Mouse (Mus musculus) forebrain, postnatal 0 days (tissue): Measurements from ENCODE around the gene Irf2bp1. TPM values are rescaled to one million over a fixed set of nuclear protein-coding genes. Genes with fewer than 3 reads are reported as not detected.

Experiments used
- ATAC-seq: fragments of 200-750 bp; cut with Nextera tagmentation; 2 replicates; pipeline ENCODE4 v1.8.0; 2017; ENCODE audit warnings: mild to moderate bottlenecking, moderate library complexity
- DNase-seq: peaks from one replicate; pipeline ENCODE4 v3.0.0-alpha.2; 2015
- H3K27ac ChIP-seq: fragments of 300-500 bp; sonication (generic); 2 replicates; pipeline ENCODE4 v1.5.1; 2014; ENCODE audit warnings: low read depth, mild to moderate bottlenecking, antibody characterized with exemption, low read length, moderate library complexity, mixed read lengths
- H3K27me3 ChIP-seq: fragments of 300-500 bp; sonication (generic); 2 replicates; pipeline ENCODE4 v1.6.1; 2014; ENCODE audit warnings: mild to moderate bottlenecking, low read length, mixed read lengths; ENCODE audit not compliant: insufficient read depth
- H3K36me3 ChIP-seq: fragments of 300-500 bp; sonication (generic); 2 replicates; pipeline ENCODE4 v1.6.1; 2014; ENCODE audit warnings: mild to moderate bottlenecking, moderate library complexity; ENCODE audit not compliant: insufficient read depth
- H3K4me1 ChIP-seq: fragments of 300-500 bp; sonication (generic); 2 replicates; pipeline ENCODE4 v1.6.1; 2014; ENCODE audit warnings: antibody characterized with exemption; ENCODE audit not compliant: insufficient read depth
- H3K4me2 ChIP-seq: fragments of 300-500 bp; sonication (generic); 2 replicates; pipeline ENCODE4 v1.6.1; 2014; ENCODE audit warnings: low read depth, mild to moderate bottlenecking, moderate library complexity
- H3K4me3 ChIP-seq: fragments of 300-500 bp; sonication (generic); 2 replicates; pipeline ENCODE4 v1.5.1; 2014; ENCODE audit warnings: low read depth, low read length, mixed read lengths
- H3K9ac ChIP-seq: fragments of 300-500 bp; sonication (generic); 2 replicates; pipeline ENCODE4 v1.6.1; 2014; ENCODE audit warnings: mild to moderate bottlenecking
- H3K9me3 ChIP-seq: fragments of 300-500 bp; sonication (generic); 2 replicates; pipeline ENCODE4 v1.6.1; 2016; ENCODE audit warnings: low read length
- CTCF ChIP-seq: sonication (generic); IDR thresholded peaks from 2 replicates; pipeline ENCODE4 v1.5.1; 2016; ENCODE audit warnings: antibody characterized with exemption, control low read depth, low read depth
- WGBS: fragments of 180-500 bp; shearing (Covaris S2); extraction: QIAGEN DNeasy Blood & Tissue Kit; methylation state at CpG from one replicate; pipeline ENCODE4 v1.1.7; 2014; 5-methylcytosine and 5-hydroxymethylcytosine counted together
- polyA plus RNA-seq: library from polyadenylated mRNA; unstranded; fragments of >200 nt; fragmentation: Nextera tagmentation; extraction: Ambion mirVana; gene quantifications from 2 replicates; pipeline ENCODE4 v1.2.1, GENCODE M21; 2015
- total RNA-seq: library from RNA; depleted of rRNA; stranded (reverse); fragments of >200 nt; gene quantifications from 2 replicates; pipeline ENCODE4 v1.2.3, GENCODE M21; 2014; rRNA removed

Gene Irf2bp1
- 101 and 129 TPM in 2 replicates for total RNA-seq
- 27.0 and 27.2 TPM in 2 replicates for polyA plus RNA-seq

GRCm38 (mm10) chr7:19003902-19004630 lies at the start of gene Irf2bp1:
Irf2bp1 (plus strand) TSS chr7:19004044.
- peaks cover 17% of the 10 kb centered on the region for H3K36me3 ChIP-seq
- no peaks in the 10 kb centered on the region for H3K27me3 ChIP-seq
- H3K9me3 ChIP-seq = no peaks in the 10 kb centered on the region
- no peak for TF ChIP-seq CTCF
- H3K4me1 ChIP-seq = peaks cover 20% of the 10 kb centered on the region
- peak; percentile 80 for ATAC-seq
- DNase-seq = peak; percentile 96
- H3K4me2 ChIP-seq = peak within 1 kb of the TSS; percentile 95
- H3K9ac ChIP-seq = peak within 1 kb of the TSS; percentile 80
- WGBS = 1% methylated on average over 86 of the region's 90 CpGs
- H3K4me3 ChIP-seq = peak within 1 kb of the TSS; percentile 82
- peak within 1 kb of the TSS; percentile 94 for H3K27ac ChIP-seq

- Histone ChIP-seq H3K9ac (peak overlapping the region; percentile 48), H3K4me2 (peak overlapping the region; percentile 56), H3K27ac (0 out of 2 replicates have a peak overlapping the region, but pooled peaks have one; percentile 15), H3K9me3 (no peaks in the 10 kb centered on the region), H3K4me3 (peak overlapping the region; percentile 28), H3K36me3 (peaks cover 48% of the 10 kb centered on the region), H3K27me3 (no peaks in the 10 kb centered on the region), H3K4me1 (peaks cover 8% of the 10 kb centered on the region; the same call in 1 of the 2 replicates)
- peak; percentile 32 for ATAC-seq
- 4% methylated on average over 93 of the region's 107 CpGs for whole genome bisulfite sequencing
- TF ChIP-seq CTCF = peak; percentile 14; the same call in 1 of the 2 replicates
- peak; percentile 66 for DNase-seq
These were observed 46.1 kb upstream of the Irf2bp1 start for GRCm38 (mm10) chr7:18957569-18958383.

GRCm38 (mm10) chr7:18958384-18958766 lies 45.5 kb upstream of the Irf2bp1 start:
- H3K27me3 ChIP-seq = no peaks in the 10 kb centered on the region
- no peak for TF ChIP-seq CTCF
- ATAC-seq (peak; percentile 7; the same call in 1 of the 2 replicates), DNase-seq (no peak)
- H3K36me3 ChIP-seq = peaks cover 42% of the 10 kb centered on the region
- H3K27ac ChIP-seq = no peak overlapping the region
- peak overlapping the region; percentile 48 for H3K9ac ChIP-seq
- H3K9me3 ChIP-seq = no peaks in the 10 kb centered on the region
- H3K4me1 ChIP-seq = peaks cover 9% of the 10 kb centered on the region; the same call in 1 of the 2 replicates
- 5% methylated on average over 20 of the region's 21 CpGs for WGBS
- H3K4me3 ChIP-seq = peak overlapping the region; percentile 28
- H3K4me2 ChIP-seq = peak overlapping the region; percentile 56

- no peaks in the 10 kb centered on the region for H3K27me3 ChIP-seq
- ATAC-seq = no peak
- no peaks in the 10 kb centered on the region for H3K9me3 ChIP-seq
- DNase-seq = no peak
- H3K4me3 ChIP-seq = no peak overlapping the region
- WGBS = 65% methylated on average over 8 of the region's 8 CpGs
- peaks cover 9% of the 10 kb centered on the region; the same call in 1 of the 2 replicates for H3K4me1 ChIP-seq
- no peak overlapping the region for H3K27ac ChIP-seq
- TF ChIP-seq CTCF = no peak
- H3K9ac ChIP-seq = no peak overlapping the region
- H3K36me3 ChIP-seq = peaks cover 37% of the 10 kb centered on the region
- H3K4me2 ChIP-seq = no peak overlapping the region
These were observed 44.4 kb upstream of the Irf2bp1 start for GRCm38 (mm10) chr7:18959446-18959845.

- Histone ChIP-seq H3K4me1 (peaks cover 9% of the 10 kb centered on the region; the same call in 1 of the 2 replicates), H3K27me3 (no peaks in the 10 kb centered on the region), H3K27ac (no peak overlapping the region), H3K4me3 (0 out of 2 replicates have a peak overlapping the region, but pooled peaks have one; percentile 13), H3K36me3 (peaks cover 29% of the 10 kb centered on the region), H3K9ac (no peak overlapping the region), H3K9me3 (no peaks in the 10 kb centered on the region), H3K4me2 (peak overlapping the region; percentile 38)
- 8% methylated on average over 17 of the region's 17 CpGs for WGBS
- DNase-seq (no peak), ATAC-seq (no peak)
- TF ChIP-seq CTCF = no peak
These were observed 41.6 kb upstream of the Irf2bp1 start for GRCm38 (mm10) chr7:18962171-18962792.

GRCm38 (mm10) chr7:18962795-18963194 lies 41.0 kb upstream of the Irf2bp1 start:
- Histone ChIP-seq H3K4me2 (peak overlapping the region; percentile 38), H3K36me3 (peaks cover 24% of the 10 kb centered on the region), H3K4me1 (peaks cover 9% of the 10 kb centered on the region; the same call in 1 of the 2 replicates), H3K4me3 (0 out of 2 replicates have a peak overlapping the region, but pooled peaks have one; percentile 13), H3K9me3 (no peaks in the 10 kb centered on the region), H3K9ac (no peak overlapping the region), H3K27ac (no peak overlapping the region), H3K27me3 (no peaks in the 10 kb centered on the region)
- WGBS = 9% methylated on average over 20 of the region's 20 CpGs
- DNase-seq = no peak
- no peak for TF ChIP-seq CTCF
- no peak for ATAC-seq
